Mouse (Mus musculus): Measurements from ENCODE around the gene Trdmt1.

Gene Trdmt1

DNA sequence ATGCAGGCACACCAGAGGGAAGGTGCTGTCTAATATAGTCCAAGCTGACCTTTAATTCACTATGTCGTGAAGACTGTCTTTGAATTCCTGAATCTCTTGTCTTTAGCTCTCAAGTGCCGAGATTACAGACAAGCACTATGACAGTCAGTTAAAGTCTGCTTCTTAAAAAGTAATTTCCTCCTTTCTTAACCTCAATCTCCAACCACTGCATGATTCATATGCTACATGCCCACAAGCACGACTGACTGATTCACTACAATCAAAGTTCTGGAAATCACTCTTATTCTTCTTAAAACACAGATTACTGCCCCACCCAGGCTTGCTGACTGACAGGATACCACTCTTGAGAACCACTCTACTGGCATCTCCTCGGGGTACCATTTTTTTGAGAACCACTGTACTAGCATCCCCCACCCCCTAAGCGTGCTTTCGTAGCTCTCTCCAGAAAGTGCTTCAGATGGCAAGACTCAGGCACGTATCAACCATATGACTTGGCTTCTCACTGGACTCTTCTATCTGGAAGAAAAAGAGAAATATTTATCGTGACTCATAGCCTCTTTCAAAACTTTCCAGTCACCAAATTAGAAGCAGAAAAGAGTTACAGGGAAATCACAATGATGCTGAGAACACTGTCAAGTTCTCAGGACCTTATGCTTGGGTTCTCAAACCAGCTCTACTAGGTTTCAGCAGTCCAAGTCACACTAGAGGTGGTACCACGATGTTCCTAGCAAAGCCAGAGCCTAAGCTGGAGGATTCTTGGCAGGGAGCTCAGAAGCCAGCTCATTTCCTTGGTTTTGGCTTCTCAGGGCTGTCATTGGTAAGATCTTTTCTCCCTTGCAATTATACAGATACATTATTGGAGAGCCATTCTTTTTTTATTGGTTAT is 12.9 kb upstream of the Trdmt1 start:
- DNase-seq (ENCODE audit: low spot score in 2 of 2): no peak

- no peak for DNase-seq (ENCODE audit: low spot score in 2 of 2)
Observed at GRCm38 (mm10) chr2:13556239-13556638, 11.8 kb upstream of the Trdmt1 start.

DNA sequence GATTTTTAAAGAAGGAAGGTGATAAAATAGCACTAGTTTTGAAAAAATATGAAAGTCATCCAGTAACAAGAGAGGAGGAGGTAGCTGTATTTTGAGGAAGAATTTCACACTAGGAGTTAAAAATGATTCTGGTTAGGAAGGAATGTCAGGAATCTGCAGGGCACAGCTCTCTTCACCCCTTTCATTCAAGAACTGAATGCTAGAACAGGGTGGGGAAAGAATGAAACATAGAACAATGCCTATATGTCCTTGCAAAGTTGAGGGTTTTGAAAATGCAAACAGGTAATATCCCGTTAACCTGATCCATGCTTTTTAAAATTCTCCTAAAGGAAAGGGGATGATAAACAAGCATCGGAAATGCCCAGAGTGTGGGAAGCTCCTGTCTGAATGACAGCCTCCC is 9.5 kb upstream of the Trdmt1 start:
- no peak for DNase-seq (ENCODE audit: low spot score in 2 of 2)

- DNase-seq (ENCODE audit: low spot score in 2 of 2): no peak
Observed at GRCm38 (mm10) chr2:13548749-13549148, 4.3 kb upstream of the Trdmt1 start.

DNA sequence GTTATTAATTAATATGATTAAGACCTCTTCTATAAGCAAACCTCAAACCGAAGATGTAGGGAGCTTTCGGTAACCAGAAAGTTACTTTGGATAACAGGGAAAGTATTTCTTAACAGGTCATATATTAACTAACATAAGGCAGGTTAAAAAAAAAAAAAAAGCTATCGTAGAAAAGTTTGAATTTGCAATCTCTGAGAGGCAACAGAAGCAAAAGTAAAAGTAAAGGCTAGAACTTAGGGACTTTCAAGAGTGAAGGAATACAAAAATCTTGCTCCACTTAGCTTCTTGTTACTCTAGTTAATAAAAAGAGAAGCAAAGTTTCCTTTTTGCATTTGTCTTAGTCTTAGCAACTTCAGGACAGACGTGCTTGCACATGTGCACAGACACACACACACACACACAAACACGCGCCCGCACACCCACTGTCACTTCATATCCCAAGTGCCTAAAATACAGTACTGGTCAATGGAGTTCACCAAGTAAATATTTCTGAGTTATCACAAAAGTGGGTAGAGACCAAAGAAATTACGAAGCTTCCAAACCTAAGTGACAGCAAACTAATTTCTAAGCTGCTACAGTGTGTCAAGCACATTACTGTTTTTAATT is 846 bp downstream of the Trdmt1 start:
- no peak for DNase-seq (ENCODE audit: low spot score in 2 of 2)

DNA sequence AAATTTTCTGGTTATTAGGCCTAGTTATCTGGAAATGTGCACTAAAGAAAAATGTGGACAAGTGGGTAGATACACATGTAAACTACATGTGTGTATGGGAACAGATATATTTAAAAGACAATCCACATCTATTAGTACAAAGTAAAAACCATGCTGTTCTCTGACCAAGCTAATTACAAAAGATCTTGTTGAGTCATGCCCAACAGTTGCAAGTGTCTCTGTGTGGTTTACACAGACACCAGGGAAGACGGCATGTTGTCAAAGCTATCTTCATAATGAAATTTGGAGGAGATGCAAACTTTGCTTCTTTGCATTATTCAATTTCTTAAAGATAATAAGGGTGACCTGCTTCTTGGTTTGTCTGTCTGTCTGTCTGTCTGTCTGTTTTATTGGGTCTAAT is 4.6 kb downstream of the Trdmt1 start:
- DNase-seq (ENCODE audit: low spot score in 2 of 2): no peak

DNA sequence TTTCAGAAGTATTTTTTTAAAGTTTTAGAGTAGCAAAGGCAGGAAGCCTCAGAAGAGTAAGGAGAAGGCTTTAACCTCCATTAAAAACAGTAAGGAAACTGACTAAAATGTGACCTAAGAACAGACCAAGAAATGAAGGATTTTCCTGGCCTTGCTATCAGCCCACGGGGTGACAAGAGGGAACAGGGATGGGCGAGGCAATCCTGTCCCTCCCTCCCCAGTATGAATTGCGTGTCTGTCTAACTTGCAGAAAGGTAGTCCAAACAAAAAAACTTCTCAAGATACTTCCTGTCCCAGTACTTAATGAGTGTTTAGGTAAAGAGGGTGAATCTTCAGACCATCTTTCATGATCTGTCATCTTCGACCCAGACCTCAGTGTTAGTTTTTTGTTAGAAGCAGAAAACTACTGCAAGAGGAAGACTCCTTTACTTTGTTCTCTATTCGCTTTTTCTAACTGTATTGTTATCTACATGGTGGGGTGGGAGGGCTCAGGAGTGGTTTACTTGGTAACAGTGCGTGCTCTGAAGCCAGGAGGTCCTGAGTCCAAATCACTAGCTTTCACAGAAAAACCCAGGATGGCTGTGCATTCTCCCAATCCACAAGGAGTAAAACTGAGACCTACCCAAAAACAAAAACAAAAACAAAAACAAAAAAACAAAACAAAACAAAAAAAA is 5.6 kb downstream of the Trdmt1 start:
- no peak for DNase-seq (ENCODE audit: low spot score in 2 of 2)

GRCm38 (mm10) chr2:13538258-13538657 is 6.2 kb downstream of the Trdmt1 start:
- DNase-seq (ENCODE audit: low spot score in 2 of 2): no peak

DNA sequence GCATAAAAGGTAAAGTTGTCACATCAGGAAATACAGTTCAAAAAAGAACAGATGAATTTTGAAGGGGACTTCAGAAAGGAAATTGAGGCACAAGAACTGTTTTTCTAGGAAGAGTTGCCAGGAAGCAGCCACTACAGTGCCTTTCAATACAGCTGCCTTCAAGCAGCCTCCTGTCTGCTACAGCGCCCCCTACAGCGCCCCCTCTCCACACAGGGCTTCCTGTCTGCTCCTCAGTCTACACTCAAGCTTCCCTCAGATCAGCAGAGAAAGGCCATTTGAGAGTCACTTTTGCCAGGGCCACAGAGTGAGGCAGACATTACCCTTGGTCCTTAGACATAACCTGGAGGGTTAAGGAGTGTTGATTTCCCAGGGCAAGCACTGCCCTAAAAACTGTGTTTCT is 6.7 kb downstream of the Trdmt1 start:
- DNase-seq (ENCODE audit: low spot score in 2 of 2): no peak

GRCm38 (mm10) chr2:13536747-13537146 is 7.7 kb downstream of the Trdmt1 start:
- DNase-seq (ENCODE audit: low spot score in 2 of 2): no peak

GRCm38 (mm10) chr2:13530639-13531038 is 13.8 kb downstream of the Trdmt1 start:
- no peak for DNase-seq (ENCODE audit: low spot score in 2 of 2)

DNA sequence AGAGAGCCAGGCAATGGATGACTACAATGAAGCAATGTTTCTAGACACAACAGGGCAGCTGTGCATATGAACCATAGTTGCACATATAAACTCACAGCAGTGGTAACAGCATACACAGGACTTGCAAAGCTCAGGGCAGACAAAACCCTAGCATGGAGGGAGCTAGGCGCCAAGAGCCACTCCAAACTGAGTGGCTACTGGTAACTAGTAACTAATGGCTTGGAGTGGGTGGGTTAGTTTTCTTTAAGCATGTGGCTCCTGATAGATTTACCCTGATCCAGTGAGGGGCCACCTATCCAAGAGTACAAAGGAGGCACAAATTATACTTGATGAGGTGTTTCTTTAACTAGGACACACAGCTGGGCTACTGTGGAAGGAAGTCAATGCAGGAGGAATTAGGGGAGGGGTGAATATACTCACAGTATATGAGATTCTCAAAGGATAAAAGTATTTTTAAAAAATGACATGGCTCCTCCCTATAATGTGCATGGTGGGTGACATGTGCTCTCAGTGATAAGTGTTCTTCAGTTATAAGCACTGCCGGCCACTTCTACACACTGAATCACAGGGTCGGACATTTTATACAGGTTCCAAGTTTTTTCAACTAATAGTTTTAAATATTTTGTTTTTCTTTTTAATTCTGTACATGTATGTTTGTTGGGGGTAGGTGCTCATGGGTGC is 15.1 kb downstream of the Trdmt1 start:
- no peak for DNase-seq (ENCODE audit: low spot score in 2 of 2)

DNA sequence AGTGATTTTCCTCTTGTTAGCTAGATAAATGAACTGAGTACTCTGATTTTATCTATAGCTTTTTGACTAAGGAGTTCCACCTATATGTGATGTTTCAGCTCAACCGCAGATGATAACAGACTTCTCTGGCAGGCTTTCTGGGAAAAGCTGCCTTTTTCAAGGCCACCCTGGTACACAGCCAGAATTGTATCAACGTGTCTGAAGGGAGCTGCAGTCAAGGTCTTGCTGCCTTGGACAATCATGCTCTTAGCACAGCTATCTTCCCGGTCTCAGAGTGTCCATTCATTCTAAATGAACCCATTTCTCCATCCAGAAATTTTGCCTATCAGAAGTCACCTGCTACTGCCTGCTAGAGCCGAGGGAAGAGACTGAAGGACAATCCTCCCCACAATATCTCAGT is 16.9 kb downstream of the Trdmt1 start:
- no peak for DNase-seq (ENCODE audit: low spot score in 2 of 2)

DNA sequence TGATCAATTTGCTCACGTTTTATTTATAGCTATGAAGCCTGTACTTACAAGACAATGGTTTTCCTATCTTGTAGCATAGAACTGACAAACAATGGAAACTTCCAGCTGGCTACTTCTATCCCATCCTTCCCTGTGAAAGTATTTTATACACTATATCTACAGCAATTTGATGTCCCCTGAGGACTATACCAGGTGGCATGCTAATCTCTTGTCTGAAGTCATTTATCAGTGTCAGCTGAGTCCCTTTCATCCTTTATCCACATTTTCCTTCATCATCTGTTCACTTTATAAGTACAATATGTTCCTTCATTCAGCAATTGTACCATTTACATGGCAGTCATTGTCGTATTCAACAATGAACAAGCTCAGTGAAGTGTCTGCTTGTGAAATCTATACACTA is 17.3 kb downstream of the Trdmt1 start:
- no peak for DNase-seq (ENCODE audit: low spot score in 2 of 2)

DNA sequence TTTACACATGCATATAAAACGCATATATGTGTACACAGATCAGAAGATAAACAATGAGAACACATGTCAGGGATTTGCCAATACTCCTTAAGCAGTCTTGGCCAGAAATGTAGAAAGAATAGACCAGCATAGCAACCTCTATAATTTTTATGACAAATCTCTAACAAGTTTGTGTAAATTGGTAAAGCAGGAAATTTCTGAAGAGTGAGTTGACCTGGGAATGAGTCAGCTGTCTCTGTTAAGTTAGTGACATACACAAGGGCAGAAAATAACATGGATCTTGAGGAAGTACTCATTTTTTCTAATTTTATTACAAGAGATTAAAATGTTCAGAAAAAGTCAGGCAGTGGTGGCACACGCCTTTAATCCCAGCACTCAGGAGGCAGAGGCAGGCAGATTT is 18.3 kb downstream of the Trdmt1 start:
- DNase-seq (ENCODE audit: low spot score in 2 of 2): no peak

DNA sequence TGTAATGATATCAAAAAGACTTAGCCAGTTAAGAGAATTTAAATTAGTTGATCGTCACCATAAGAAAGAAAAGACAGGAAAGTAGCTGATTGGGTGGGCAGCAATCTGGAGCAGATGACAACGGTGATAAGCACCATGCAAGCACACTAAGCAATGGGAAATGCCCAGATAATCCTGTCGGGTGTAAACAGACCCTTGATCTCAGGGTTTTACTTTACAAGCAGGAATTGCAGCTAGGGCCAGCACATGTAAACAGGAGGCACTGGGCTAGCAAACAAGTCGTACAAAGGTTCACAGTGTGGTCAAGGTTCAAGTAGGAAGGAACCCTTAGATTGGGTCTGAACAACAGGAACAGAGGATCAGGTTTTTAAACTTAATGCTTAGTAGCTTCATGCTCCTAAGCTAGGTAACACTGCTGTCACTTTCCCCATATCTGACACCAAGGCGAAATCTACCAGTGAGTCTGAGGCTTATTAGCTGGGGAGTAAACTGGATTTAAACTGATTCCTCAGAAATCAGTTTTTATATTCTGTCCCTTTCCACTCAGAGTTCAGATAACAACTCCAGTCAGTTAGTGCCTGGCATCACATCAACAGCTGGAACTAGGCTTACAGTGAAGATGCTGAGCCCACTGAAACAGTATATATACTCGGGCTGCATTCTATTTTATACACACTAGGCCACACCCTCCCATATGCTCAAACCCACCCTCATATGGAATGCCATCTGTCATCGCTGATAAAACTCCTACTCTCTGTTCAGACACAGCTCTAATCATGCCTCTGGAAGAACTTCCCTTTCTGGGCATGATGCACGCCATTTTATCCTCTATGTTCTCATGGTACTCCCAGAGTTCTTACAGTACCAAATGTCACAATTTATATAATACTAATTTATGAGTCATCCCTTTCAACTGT is 20.7 kb downstream of the Trdmt1 start:
- peak in 1 of 2 experiments; percentile 4 for DNase-seq (ENCODE audit: low spot score in 2 of 2)

- no peak for DNase-seq (ENCODE audit: low spot score in 2 of 2)
Observed at GRCm38 (mm10) chr2:13522106-13522505, 22.4 kb downstream of the Trdmt1 start.

DNA sequence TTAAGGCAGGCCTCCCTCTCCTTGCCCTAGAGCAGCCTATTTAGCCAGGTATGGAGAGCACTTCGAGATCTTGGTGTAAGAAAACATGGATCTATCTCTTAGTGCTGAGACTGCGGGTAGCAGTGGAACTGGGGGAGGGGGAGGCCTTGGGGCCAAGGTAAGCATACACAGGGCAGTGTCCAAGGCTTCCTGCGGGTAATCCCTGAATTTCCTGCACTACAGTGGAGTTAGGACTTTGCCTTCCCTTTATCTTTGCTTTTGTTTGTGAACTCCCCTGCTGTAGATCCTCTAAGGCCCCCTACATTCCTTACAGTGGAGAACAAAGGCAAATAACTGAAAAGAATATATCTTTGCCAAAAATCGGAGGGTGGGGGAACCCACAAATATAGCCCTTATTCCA is 29.5 kb downstream of the Trdmt1 start:
- DNase-seq (ENCODE audit: low spot score in 2 of 2): no peak

GRCm38 (mm10) chr2:13502717-13503116 is 41.8 kb downstream of the Trdmt1 start:
- DNase-seq (ENCODE audit: low spot score in 2 of 2): no peak

GRCm38 (mm10) chr2:13501553-13501952 is 42.9 kb downstream of the Trdmt1 start:
- no peak for DNase-seq (ENCODE audit: low spot score in 2 of 2)

Measured in urinary bladder, postnatal 36 days (tissue).